Mouse (Mus musculus): Measurements from ENCODE around the gene Pde6g. TPM values are rescaled to one million over a fixed set of nuclear protein-coding genes. Genes with fewer than 3 reads are reported as not detected.

Pde6g gene
- total RNA-seq, 2 experiments from 2014 or later: 0.24 to 0.34 TPM

GRCm38 (mm10) chr11:120483448-120483934 lies 30.2 kb upstream of the Pde6g start:
- intact Hi-C loops (cut with DNase I): no loop called here
- DNase-seq (ENCODE audit: extremely low spot score in 1 of 2, low spot score in 2 of 2): no peak

- intact Hi-C loops (cut with DNase I): no loop called here
- peak in 1 of 2 experiments; percentile 18 for DNase-seq (ENCODE audit: extremely low spot score in 1 of 2, low spot score in 2 of 2)
Measured at GRCm38 (mm10) chr11:120472052-120472451, 18.8 kb upstream of the Pde6g start.

- DNase-seq (ENCODE audit: extremely low spot score in 1 of 2, low spot score in 2 of 2): no peak
- intact Hi-C loops (cut with DNase I): no loop called here
Measured at GRCm38 (mm10) chr11:120467736-120468092, 14.4 kb upstream of the Pde6g start.

GRCm38 (mm10) chr11:120467051-120467735 lies 13.9 kb upstream of the Pde6g start, which contains the start of gene Arl16:
Gene Arl16 (minus strand): TSS chr11:120467607.
- peak; percentile 96 to 97 for DNase-seq (ENCODE audit: extremely low spot score in 1 of 2, low spot score in 2 of 2)
- intact Hi-C loops (cut with DNase I): no loop called here

- intact Hi-C loops (cut with DNase I): no loop called here
- no peak for DNase-seq (ENCODE audit: extremely low spot score in 1 of 2, low spot score in 2 of 2)
Measured at GRCm38 (mm10) chr11:120465521-120465920, 12.2 kb upstream of the Pde6g start.

- intact Hi-C loops (cut with DNase I): no loop called here
- no peak for DNase-seq (ENCODE audit: extremely low spot score in 1 of 2, low spot score in 2 of 2)
Measured at GRCm38 (mm10) chr11:120464365-120464764, 11.1 kb upstream of the Pde6g start.

GRCm38 (mm10) chr11:120463536-120463935 lies 10.2 kb upstream of the Pde6g start:
- intact Hi-C loops (cut with DNase I): no loop called here

GRCm38 (mm10) chr11:120458847-120459597 lies 5.7 kb upstream of the Pde6g start:
- DNase-seq (ENCODE audit: extremely low spot score in 1 of 2, low spot score in 2 of 2): no peak
- intact Hi-C loops (cut with DNase I): no loop called here

More at GRCm38 (mm10) chr11:120463536-120463935, 10.2 kb upstream of the Pde6g start:
- no peak for DNase-seq (ENCODE audit: extremely low spot score in 1 of 2, low spot score in 2 of 2)

- intact Hi-C loops (cut with DNase I): no loop called here
- peak; percentile 79 to 85 for DNase-seq (ENCODE audit: extremely low spot score in 1 of 2, low spot score in 2 of 2)
Measured at GRCm38 (mm10) chr11:120457772-120458751, 4.8 kb upstream of the Pde6g start, which contains the start of the genes Oxld1 and Ccdc137. Gene Oxld1 (minus strand): TSS chr11:120458068. Gene Ccdc137 (plus strand): TSS chr11:120458115.

GRCm38 (mm10) chr11:120457370-120457769 lies 4.1 kb upstream of the Pde6g start:
- intact Hi-C loops (cut with DNase I): no loop called here

GRCm38 (mm10) chr11:120455413-120455812 lies 2.1 kb upstream of the Pde6g start:
- intact Hi-C loops (cut with DNase I): no loop called here
- DNase-seq (ENCODE audit: extremely low spot score in 1 of 2, low spot score in 2 of 2): no peak

More at GRCm38 (mm10) chr11:120457370-120457769, 4.1 kb upstream of the Pde6g start:
- no peak for DNase-seq (ENCODE audit: extremely low spot score in 1 of 2, low spot score in 2 of 2)

- no peak for DNase-seq (ENCODE audit: extremely low spot score in 1 of 2, low spot score in 2 of 2)
- intact Hi-C loops (cut with DNase I): no loop called here
Measured at GRCm38 (mm10) chr11:120454965-120455364, 1.7 kb upstream of the Pde6g start.

- DNase-seq (ENCODE audit: extremely low spot score in 1 of 2, low spot score in 2 of 2): no peak
Measured at GRCm38 (mm10) chr11:120452246-120452645, 1.1 kb downstream of the Pde6g start.

GRCm38 (mm10) chr11:120447179-120447578 lies 6.1 kb downstream of the Pde6g start:
- intact Hi-C loops (cut with DNase I): no loop called here

More at GRCm38 (mm10) chr11:120452246-120452645, 1.1 kb downstream of the Pde6g start:
- intact Hi-C loops (cut with DNase I): no loop called here

GRCm38 (mm10) chr11:120445475-120445874 lies 7.8 kb downstream of the Pde6g start:
- intact Hi-C loops (cut with DNase I): no loop called here
- DNase-seq (ENCODE audit: extremely low spot score in 1 of 2, low spot score in 2 of 2): no peak

More at GRCm38 (mm10) chr11:120447179-120447578, 6.1 kb downstream of the Pde6g start:
- DNase-seq (ENCODE audit: extremely low spot score in 1 of 2, low spot score in 2 of 2): no peak

GRCm38 (mm10) chr11:120444106-120444505 lies 9.2 kb downstream of the Pde6g start:
- intact Hi-C loops (cut with DNase I): no loop called here

GRCm38 (mm10) chr11:120442765-120443280 lies 10.5 kb downstream of the Pde6g start:
- intact Hi-C loops (cut with DNase I): no loop called here
- no peak for DNase-seq (ENCODE audit: extremely low spot score in 1 of 2, low spot score in 2 of 2)

More at GRCm38 (mm10) chr11:120444106-120444505, 9.2 kb downstream of the Pde6g start:
- DNase-seq (ENCODE audit: extremely low spot score in 1 of 2, low spot score in 2 of 2): no peak

GRCm38 (mm10) chr11:120442344-120442743 lies 11.0 kb downstream of the Pde6g start, which contains the start of gene Tspan10:
Gene Tspan10 (plus strand): TSS chr11:120442644.
- intact Hi-C loops (cut with DNase I): no loop called here
- no peak for DNase-seq (ENCODE audit: extremely low spot score in 1 of 2, low spot score in 2 of 2)
